Mouse (Mus musculus) midbrain, embryonic 11.5 days (tissue): ENCODE results near the gene Slc25a39. TPM values are rescaled to one million over a fixed set of nuclear protein-coding genes. Genes with fewer than 3 reads are reported as not detected.
A peak's percentile ranks its signal among the peaks of the same experiment; 100 is the strongest.

Source experiments
- ATAC-seq: fragments of 200-750 bp; cut with Nextera tagmentation; 2 replicates; pipeline ENCODE4 v1.8.0; 2017; ENCODE audit warnings: moderate TSS enrichment, moderate library complexity; ENCODE audit not compliant: low FRiP score
- DNase-seq: peaks from one replicate; pipeline ENCODE4 v3.0.0; 2015; ENCODE audit warnings: low spot score; ENCODE audit errors: missing footprints
- H3K27ac ChIP-seq: fragments of 300-500 bp; sonication (generic); 2 replicates; pipeline ENCODE4 v1.5.1; 2014; ENCODE audit warnings: low read depth, low read length
- H3K27me3 ChIP-seq: fragments of 300-500 bp; sonication (generic); 2 replicates; pipeline ENCODE4 v1.6.1; 2014; ENCODE audit warnings: mild to moderate bottlenecking, low read length, moderate library complexity, mixed read lengths; ENCODE audit not compliant: control insufficient read depth, insufficient read depth
- H3K36me3 ChIP-seq: fragments of 300-500 bp; sonication (generic); 2 replicates; pipeline ENCODE4 v1.6.1; 2014; ENCODE audit warnings: mild to moderate bottlenecking, low read length, moderate library complexity, mixed read lengths; ENCODE audit not compliant: control insufficient read depth, insufficient read depth
- H3K4me1 ChIP-seq: fragments of 300-500 bp; sonication (generic); 2 replicates; pipeline ENCODE4 v1.6.1; 2014; ENCODE audit warnings: low read length; ENCODE audit not compliant: control insufficient read depth, insufficient read depth
- H3K4me2 ChIP-seq: fragments of 300-500 bp; sonication (generic); 2 replicates; pipeline ENCODE4 v1.6.1; 2014; ENCODE audit warnings: mild to moderate bottlenecking, moderate library complexity
- H3K4me3 ChIP-seq: fragments of 300-500 bp; sonication (generic); 2 replicates; pipeline ENCODE4 v1.5.1; 2014; ENCODE audit warnings: low read depth, low read length
- H3K9ac ChIP-seq: fragments of 300-500 bp; sonication (generic); 2 replicates; pipeline ENCODE4 v1.6.1; 2014; ENCODE audit warnings: low read length
- H3K9me3 ChIP-seq: fragments of 300-500 bp; sonication (generic); 2 replicates; pipeline ENCODE4 v1.6.1; 2016; ENCODE audit warnings: low read length; ENCODE audit not compliant: control insufficient read depth
- WGBS: fragments of 180-500 bp; shearing (Covaris S2); extraction: QIAGEN DNeasy Blood & Tissue Kit; methylation state at CpG from one replicate; pipeline ENCODE4 v1.1.7; 2014; 5-methylcytosine and 5-hydroxymethylcytosine counted together
- polyA plus RNA-seq: library from polyadenylated mRNA; unstranded; fragments of >200 nt; fragmentation: Nextera tagmentation; extraction: Ambion mirVana; gene quantifications from 2 replicates; pipeline ENCODE4 v1.2.1, GENCODE M21; 2014

Slc25a39 gene
- polyA plus RNA-seq, 1 experiment from 2014 or later = 193 TPM

- ATAC-seq (peak; percentile 54), DNase-seq (peak; percentile 100)
- peak overlapping the region; percentile 59 for H3K4me2 ChIP-seq
- H3K27ac ChIP-seq = peak overlapping the region; percentile 4; the same call in 1 of the 2 replicates
- H3K4me3 ChIP-seq = peak overlapping the region; percentile 31
- peaks cover 29% of the 10 kb centered on the region for H3K36me3 ChIP-seq
- 7% methylated on average over 77 of the region's 77 CpGs for WGBS
- H3K9ac ChIP-seq = 0 out of 2 replicates have a peak overlapping the region, but pooled peaks have one; percentile 59
- peaks cover 20% of the 10 kb centered on the region for H3K4me1 ChIP-seq
- H3K9me3 ChIP-seq = no peaks in the 10 kb centered on the region
- H3K27me3 ChIP-seq = peaks cover 11% of the 10 kb centered on the region
Measured at GRCm38 (mm10) chr11:102438212-102439092, 30.7 kb upstream of the Slc25a39 start.

- Histone ChIP-seq H3K4me2 (peak overlapping the region; percentile 59), H3K27ac (peak overlapping the region; percentile 48), H3K4me1 (peaks cover 20% of the 10 kb centered on the region), H3K9me3 (no peaks in the 10 kb centered on the region), H3K36me3 (peaks cover 25% of the 10 kb centered on the region), H3K4me3 (peak overlapping the region; percentile 31), H3K27me3 (peaks cover 11% of the 10 kb centered on the region), H3K9ac (peak overlapping the region; percentile 59; the same call in 1 of the 2 replicates)
- WGBS = 7% methylated on average over 72 of the region's 87 CpGs
- DNase-seq (peak; percentile 93), ATAC-seq (peak; percentile 55)
Measured at GRCm38 (mm10) chr11:102437120-102438061, 29.6 kb upstream of the Slc25a39 start.

GRCm38 (mm10) chr11:102436471-102436790 lies 28.7 kb upstream of the Slc25a39 start:
- Histone ChIP-seq H3K4me1 (peaks cover 20% of the 10 kb centered on the region), H3K27ac (no peak overlapping the region), H3K4me3 (no peak overlapping the region), H3K36me3 (peaks cover 19% of the 10 kb centered on the region), H3K27me3 (peaks cover 11% of the 10 kb centered on the region), H3K4me2 (no peak overlapping the region), H3K9ac (no peak overlapping the region), H3K9me3 (no peaks in the 10 kb centered on the region)
- WGBS = 89% methylated on average over 10 of the region's 10 CpGs
- no peak for ATAC-seq
- DNase-seq = peak; percentile 82

GRCm38 (mm10) chr11:102435754-102436470 lies 28.2 kb upstream of the Slc25a39 start:
- DNase-seq (peak; percentile 82), ATAC-seq (no peak)
- H3K9ac ChIP-seq = no peak overlapping the region
- H3K9me3 ChIP-seq = no peaks in the 10 kb centered on the region
- no peak overlapping the region for H3K4me2 ChIP-seq
- peaks cover 20% of the 10 kb centered on the region for H3K4me1 ChIP-seq
- no peak overlapping the region for H3K4me3 ChIP-seq
- WGBS = 96% methylated on average over 18 of the region's 18 CpGs
- H3K36me3 ChIP-seq = peaks cover 14% of the 10 kb centered on the region
- peaks cover 11% of the 10 kb centered on the region for H3K27me3 ChIP-seq
- H3K27ac ChIP-seq = no peak overlapping the region

- Histone ChIP-seq H3K4me2 (no peak overlapping the region), H3K27me3 (peaks cover 11% of the 10 kb centered on the region), H3K36me3 (peaks cover 14% of the 10 kb centered on the region), H3K27ac (no peak overlapping the region), H3K4me1 (peaks cover 20% of the 10 kb centered on the region), H3K4me3 (no peak overlapping the region), H3K9ac (no peak overlapping the region), H3K9me3 (no peaks in the 10 kb centered on the region)
- ATAC-seq (no peak), DNase-seq (peak; percentile 81)
- WGBS = 96% methylated on average over 11 of the region's 11 CpGs
Measured at GRCm38 (mm10) chr11:102434816-102435705, 27.3 kb upstream of the Slc25a39 start.

GRCm38 (mm10) chr11:102434406-102434805 lies 26.7 kb upstream of the Slc25a39 start:
- Histone ChIP-seq H3K36me3 (peaks cover 9% of the 10 kb centered on the region), H3K9ac (no peak overlapping the region), H3K4me1 (peaks cover 24% of the 10 kb centered on the region)

GRCm38 (mm10) chr11:102433866-102434265 lies 26.1 kb upstream of the Slc25a39 start:
- H3K36me3 ChIP-seq = peaks cover 9% of the 10 kb centered on the region
- H3K9me3 ChIP-seq = no peaks in the 10 kb centered on the region
- H3K27ac ChIP-seq = no peak overlapping the region
- peaks cover 5% of the 10 kb centered on the region for H3K27me3 ChIP-seq
- DNase-seq = no peak
- peaks cover 21% of the 10 kb centered on the region for H3K4me1 ChIP-seq
- no peak for ATAC-seq
- H3K9ac ChIP-seq = no peak overlapping the region
- WGBS = 92% methylated on average over 7 of the region's 7 CpGs
- H3K4me3 ChIP-seq = no peak overlapping the region
- H3K4me2 ChIP-seq = no peak overlapping the region

More at GRCm38 (mm10) chr11:102434406-102434805, 26.7 kb upstream of the Slc25a39 start:
- Histone ChIP-seq H3K9me3 (no peaks in the 10 kb centered on the region), H3K27ac (no peak overlapping the region), H3K4me3 (no peak overlapping the region), H3K27me3 (peaks cover 11% of the 10 kb centered on the region), H3K4me2 (no peak overlapping the region)
- WGBS = 10% methylated on average over 7 of the region's 7 CpGs
- 0 out of 2 replicates have a peak, but pooled peaks have one; percentile 19 for ATAC-seq
- peak; percentile 99 for DNase-seq

- Histone ChIP-seq H3K4me3 (no peak overlapping the region), H3K4me1 (peaks cover 17% of the 10 kb centered on the region), H3K4me2 (no peak overlapping the region), H3K27me3 (peaks cover 2% of the 10 kb centered on the region), H3K9me3 (no peaks in the 10 kb centered on the region), H3K9ac (no peak overlapping the region), H3K36me3 (peaks cover 8% of the 10 kb centered on the region), H3K27ac (no peak overlapping the region)
- DNase-seq = no peak
- 94% methylated on average over 6 of the region's 6 CpGs for WGBS
- ATAC-seq = no peak
Measured at GRCm38 (mm10) chr11:102432896-102433295, 25.1 kb upstream of the Slc25a39 start.
